Mouse (Mus musculus): ENCODE measurements around the gene Spef2. TPM values are rescaled to one million over a fixed set of nuclear protein-coding genes. Genes with fewer than 3 reads are reported as not detected.

The Spef2 gene
- polyA plus RNA-seq, 2 experiments: 0.01 to 0.11 TPM

GRCm38 (mm10) chr15:9768184-9768918 lies 19.7 kb upstream of the Spef2 start:
- DNase-seq (ENCODE audit: low read depth in 3 of 3, low spot score in 3 of 3) (no peak), ATAC-seq (ENCODE audit: insufficient read depth) (no peak)
- Histone ChIP-seq H3K9ac (replicated peaks) (no peak overlapping the region), H3K4me3 (ENCODE audit: insufficient read depth in 1 of 2, low read depth in 2 of 2, low read length in 2 of 2) (no peak overlapping the region), H3K4me1 (replicated peaks; ENCODE audit: control insufficient read depth in 2 of 2, insufficient read depth in 2 of 2, low read length in 1 of 2) (no peaks in the 10 kb centered on the region), H3K9me3 (ENCODE audit: control insufficient read depth, low read length) (no peaks in the 10 kb centered on the region), H3K27ac (no peak overlapping the region), H3K27me3 (ENCODE audit: control insufficient read depth, insufficient read depth, low read length) (no peaks in the 10 kb centered on the region), H3K36me3 (replicated peaks; ENCODE audit: control insufficient read depth, insufficient read depth, low read depth) (no peaks in the 10 kb centered on the region), H3K4me2 (ENCODE audit: low read depth) (no peak overlapping the region)
- no peak for TF ChIP-seq EP300 (IDR thresholded peaks at IDR 0.05; ENCODE audit: low read depth)
- TF ChIP-seq CTCF (IDR thresholded peaks at IDR 0.05; ENCODE audit: low read depth): no peak
- 39% methylated on average over 4 of the region's 4 CpGs for WGBS (ENCODE audit: insufficient replicate concordance)

- Histone ChIP-seq H3K9ac (replicated peaks) (no peak overlapping the region), H3K4me3 (ENCODE audit: insufficient read depth in 1 of 2, low read depth in 2 of 2, low read length in 2 of 2) (no peak overlapping the region), H3K4me1 (replicated peaks; ENCODE audit: control insufficient read depth in 2 of 2, insufficient read depth in 2 of 2, low read length in 1 of 2) (no peaks in the 10 kb centered on the region), H3K27ac (no peak overlapping the region), H3K36me3 (replicated peaks; ENCODE audit: control insufficient read depth, insufficient read depth, low read depth) (no peaks in the 10 kb centered on the region), H3K27me3 (ENCODE audit: control insufficient read depth, insufficient read depth, low read length) (no peaks in the 10 kb centered on the region), H3K4me2 (ENCODE audit: low read depth) (no peak overlapping the region), H3K9me3 (ENCODE audit: control insufficient read depth, low read length) (no peaks in the 10 kb centered on the region)
- TF ChIP-seq CTCF (IDR thresholded peaks at IDR 0.05; ENCODE audit: low read depth) (no peak), EP300 (IDR thresholded peaks at IDR 0.05; ENCODE audit: low read depth) (no peak)
- ATAC-seq (ENCODE audit: insufficient read depth) (no peak), DNase-seq (ENCODE audit: low read depth in 3 of 3, low spot score in 3 of 3) (no peak)
Observed at GRCm38 (mm10) chr15:9767034-9767433, 18.4 kb upstream of the Spef2 start.

- Histone ChIP-seq H3K36me3 (replicated peaks; ENCODE audit: control insufficient read depth, insufficient read depth, low read depth) (no peaks in the 10 kb centered on the region), H3K4me3 (ENCODE audit: insufficient read depth in 1 of 2, low read depth in 2 of 2, low read length in 2 of 2) (no peak overlapping the region), H3K9ac (replicated peaks) (no peak overlapping the region), H3K9me3 (ENCODE audit: control insufficient read depth, low read length) (no peaks in the 10 kb centered on the region), H3K4me1 (replicated peaks; ENCODE audit: control insufficient read depth in 2 of 2, insufficient read depth in 2 of 2, low read length in 1 of 2) (no peaks in the 10 kb centered on the region), H3K27me3 (ENCODE audit: control insufficient read depth, insufficient read depth, low read length) (no peaks in the 10 kb centered on the region), H3K27ac (no peak overlapping the region), H3K4me2 (ENCODE audit: low read depth) (no peak overlapping the region)
- 70% methylated on average over 3 of the region's 3 CpGs for WGBS (ENCODE audit: insufficient replicate concordance)
- no peak for ATAC-seq (ENCODE audit: insufficient read depth)
- DNase-seq (ENCODE audit: low read depth in 3 of 3, low spot score in 3 of 3): no peak
- no peak for TF ChIP-seq EP300 (IDR thresholded peaks at IDR 0.05; ENCODE audit: low read depth)
- TF ChIP-seq CTCF (IDR thresholded peaks at IDR 0.05; ENCODE audit: low read depth): no peak
Observed at GRCm38 (mm10) chr15:9750966-9751365, 2.3 kb upstream of the Spef2 start.

- ATAC-seq (ENCODE audit: insufficient read depth) (no peak), DNase-seq (ENCODE audit: low read depth in 3 of 3, low spot score in 3 of 3) (no peak)
- H3K4me2 ChIP-seq (ENCODE audit: low read depth): no peak overlapping the region
- H3K9ac ChIP-seq (replicated peaks): no peak overlapping the region
- H3K4me1 ChIP-seq (replicated peaks; ENCODE audit: control insufficient read depth in 2 of 2, insufficient read depth in 2 of 2, low read length in 1 of 2): no peaks in the 10 kb centered on the region
- no peaks in the 10 kb centered on the region for H3K27me3 ChIP-seq (ENCODE audit: control insufficient read depth, insufficient read depth, low read length)
- 37% methylated on average over 5 of the region's 5 CpGs for WGBS (ENCODE audit: insufficient replicate concordance)
- H3K27ac ChIP-seq: no peak overlapping the region
- H3K4me3 ChIP-seq (ENCODE audit: insufficient read depth in 1 of 2, low read depth in 2 of 2, low read length in 2 of 2): no peak overlapping the region
- H3K9me3 ChIP-seq (ENCODE audit: control insufficient read depth, low read length): no peaks in the 10 kb centered on the region
- no peaks in the 10 kb centered on the region for H3K36me3 ChIP-seq (replicated peaks; ENCODE audit: control insufficient read depth, insufficient read depth, low read depth)
- TF ChIP-seq CTCF (IDR thresholded peaks at IDR 0.05; ENCODE audit: low read depth) (no peak), EP300 (IDR thresholded peaks at IDR 0.05; ENCODE audit: low read depth) (no peak)
Observed at GRCm38 (mm10) chr15:9747410-9748104, 1.1 kb downstream of the Spef2 start.

DNA sequence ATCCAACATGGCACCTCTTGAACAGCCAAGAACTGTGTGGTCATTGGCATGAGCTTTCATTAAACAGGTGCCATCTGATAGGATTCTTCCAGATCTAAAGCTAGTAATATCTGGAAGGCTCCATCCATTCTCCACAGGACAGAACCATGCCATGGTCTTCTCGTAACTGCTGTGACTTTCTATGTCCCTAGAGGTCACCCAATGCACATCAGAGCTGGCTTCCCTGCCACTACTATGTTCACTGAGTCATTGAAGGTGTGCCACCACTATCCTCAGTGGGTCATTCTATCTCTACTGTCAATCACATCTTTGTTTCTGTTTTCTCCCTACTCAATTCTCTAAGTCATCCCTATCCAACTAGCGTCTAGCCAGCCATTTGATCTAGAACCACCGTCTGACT lies 6.5 kb downstream of the Spef2 start:
- H3K9me3 ChIP-seq (ENCODE audit: control insufficient read depth, low read length): no peaks in the 10 kb centered on the region

More for the DNA sequence above, 6.5 kb downstream of the Spef2 start:
- Histone ChIP-seq H3K27me3 (ENCODE audit: control insufficient read depth, insufficient read depth, low read length) (no peaks in the 10 kb centered on the region), H3K27ac (no peak overlapping the region), H3K9ac (replicated peaks) (no peak overlapping the region), H3K4me3 (ENCODE audit: insufficient read depth in 1 of 2, low read depth in 2 of 2, low read length in 2 of 2) (no peak overlapping the region), H3K36me3 (replicated peaks; ENCODE audit: control insufficient read depth, insufficient read depth, low read depth) (no peaks in the 10 kb centered on the region), H3K4me2 (ENCODE audit: low read depth) (no peak overlapping the region), H3K4me1 (replicated peaks; ENCODE audit: control insufficient read depth in 2 of 2, insufficient read depth in 2 of 2, low read length in 1 of 2) (no peaks in the 10 kb centered on the region)
- WGBS (ENCODE audit: insufficient replicate concordance): 66% methylated on average over 3 of the region's 3 CpGs
- DNase-seq (ENCODE audit: low read depth in 3 of 3, low spot score in 3 of 3): no peak
- no peak for ATAC-seq (ENCODE audit: insufficient read depth)
- TF ChIP-seq CTCF (IDR thresholded peaks at IDR 0.05; ENCODE audit: low read depth) (no peak), EP300 (IDR thresholded peaks at IDR 0.05; ENCODE audit: low read depth) (no peak)

Measured in liver, embryonic 14.5 days (tissue).